Mouse (Mus musculus) spleen, adult 2 months (tissue): Measurements from ENCODE around the gene Dennd5b.

Experiments
- CTCF ChIP-seq: fragments of 200-500 bp; IDR thresholded peaks from 2 replicates; pipeline ENCODE4 v1.5.1; 2011; ENCODE audit warnings: mild to moderate bottlenecking, inconsistent platforms; ENCODE audit not compliant: insufficient read depth, insufficient read length, insufficient replicate concordance; ENCODE audit errors: extremely low read depth
- POLR2A ChIP-seq: fragments of 200-500 bp; IDR thresholded peaks from 2 replicates; pipeline ENCODE4 v1.6.1; 2011; ENCODE audit warnings: low read depth, low read length, inconsistent platforms

GRCm38 (mm10) chr6:149126675-149127074, 25.2 kb upstream of the Dennd5b start:
- TF ChIP-seq CTCF (peak; percentile 11; the same call in 1 of the 2 replicates), POLR2A (no peak)
